Mouse (Mus musculus): Measurements from ENCODE around the gene Nfia. TPM values are rescaled to one million over a fixed set of nuclear protein-coding genes. Genes with fewer than 3 reads are reported as not detected.

Gene Nfia
- polyA plus RNA-seq, 1 experiment: 1.4 TPM

DNA sequence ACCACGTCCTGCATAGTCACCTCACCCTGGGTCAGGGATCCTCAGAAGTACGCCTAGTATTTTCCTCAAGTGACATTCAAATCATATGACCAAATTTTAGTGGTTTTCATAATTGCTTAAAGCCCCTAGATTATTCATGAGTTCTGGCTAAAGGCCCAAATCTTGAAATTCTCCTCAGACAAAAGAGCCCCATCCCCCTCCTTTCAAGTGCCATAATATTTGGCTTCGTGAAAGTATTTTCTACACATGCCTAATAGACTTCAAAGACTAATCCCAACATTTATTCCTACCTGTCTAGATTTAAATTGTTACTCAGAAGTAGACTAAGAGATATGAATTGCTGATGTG lies 154.7 kb downstream of the Nfia start:
- H3K36me3 ChIP-seq (ENCODE audit: control insufficient read depth, insufficient read depth, low read length, poor library complexity, severe bottlenecking): no peaks in the 10 kb centered on the region
- no peaks in the 10 kb centered on the region for H3K27me3 ChIP-seq (ENCODE audit: control insufficient read depth, insufficient read depth, low read length, poor library complexity, severe bottlenecking)
- H3K4me1 ChIP-seq (ENCODE audit: control insufficient read depth, insufficient read depth, low read length): no peaks in the 10 kb centered on the region
- no peak overlapping the region for H3K27ac ChIP-seq (ENCODE audit: insufficient read depth, low read length)
- no peaks in the 10 kb centered on the region for H3K9me3 ChIP-seq (replicated peaks; ENCODE audit: control insufficient read depth, insufficient read depth, low read length, poor library complexity, severe bottlenecking)
- H3K9ac ChIP-seq (ENCODE audit: low read depth, poor library complexity, severe bottlenecking): no peak overlapping the region
- TF ChIP-seq POLR2A (IDR thresholded peaks at IDR 0.05; ENCODE audit: insufficient read depth, low read length) (no peak), EP300 (IDR thresholded peaks at IDR 0.05; ENCODE audit: insufficient read depth, low read depth, low read length) (no peak), CTCF (IDR thresholded peaks at IDR 0.05; ENCODE audit: low read depth, low read length) (no peak)
- H3K4me3 ChIP-seq (ENCODE audit: low read depth, low read length): no peak overlapping the region

DNA sequence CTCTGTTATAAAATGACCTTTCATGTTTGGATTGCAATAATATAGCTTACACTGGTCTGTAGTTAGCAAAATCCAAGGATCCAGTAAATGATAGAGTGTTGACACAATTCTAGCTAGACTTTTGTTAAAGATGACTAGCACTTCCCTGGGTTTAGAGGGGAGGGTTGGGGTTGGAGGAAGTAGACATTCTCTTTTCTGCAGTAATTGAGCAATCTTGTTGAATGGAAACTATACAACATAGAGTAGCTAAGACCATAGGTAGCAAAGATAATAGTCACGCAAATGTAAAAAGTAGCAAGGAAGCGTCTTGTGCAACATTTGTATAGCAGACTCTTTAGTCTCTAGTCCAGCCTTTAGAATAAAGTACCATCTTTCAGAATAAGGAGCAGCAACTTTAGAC lies 163.8 kb downstream of the Nfia start:
- Histone ChIP-seq H3K4me1 (ENCODE audit: control insufficient read depth, insufficient read depth, low read length) (no peaks in the 10 kb centered on the region), H3K27ac (ENCODE audit: insufficient read depth, low read length) (no peak overlapping the region), H3K27me3 (ENCODE audit: control insufficient read depth, insufficient read depth, low read length, poor library complexity, severe bottlenecking) (no peaks in the 10 kb centered on the region), H3K9ac (ENCODE audit: low read depth, poor library complexity, severe bottlenecking) (no peak overlapping the region), H3K9me3 (replicated peaks; ENCODE audit: control insufficient read depth, insufficient read depth, low read length, poor library complexity, severe bottlenecking) (no peaks in the 10 kb centered on the region), H3K4me3 (ENCODE audit: low read depth, low read length) (no peak overlapping the region), H3K36me3 (ENCODE audit: control insufficient read depth, insufficient read depth, low read length, poor library complexity, severe bottlenecking) (no peaks in the 10 kb centered on the region)
- TF ChIP-seq POLR2A (IDR thresholded peaks at IDR 0.05; ENCODE audit: insufficient read depth, low read length) (no peak), CTCF (IDR thresholded peaks at IDR 0.05; ENCODE audit: low read depth, low read length) (no peak)

DNA sequence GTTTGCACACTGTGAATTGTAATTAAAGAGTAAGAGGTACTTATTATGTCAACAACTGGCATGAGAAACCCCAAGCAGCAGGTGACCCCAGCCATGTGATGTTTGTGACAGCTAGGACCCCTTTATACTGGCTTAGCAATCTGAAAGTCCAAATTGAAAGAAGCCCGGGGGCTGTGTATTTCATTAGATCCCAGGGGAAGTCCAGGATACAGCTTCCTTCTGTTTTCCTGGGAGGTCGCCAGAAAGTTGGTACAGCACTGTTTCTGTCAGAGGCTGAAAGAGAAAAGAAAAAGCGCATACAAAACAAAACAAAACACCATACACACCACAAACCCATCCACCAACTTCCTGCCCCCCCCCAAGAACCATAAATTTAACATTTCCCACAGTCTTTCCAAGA lies 164.4 kb downstream of the Nfia start:
- Histone ChIP-seq H3K9ac (ENCODE audit: low read depth, poor library complexity, severe bottlenecking) (no peak overlapping the region), H3K4me1 (ENCODE audit: control insufficient read depth, insufficient read depth, low read length) (no peaks in the 10 kb centered on the region), H3K36me3 (ENCODE audit: control insufficient read depth, insufficient read depth, low read length, poor library complexity, severe bottlenecking) (no peaks in the 10 kb centered on the region), H3K27ac (ENCODE audit: insufficient read depth, low read length) (no peak overlapping the region), H3K4me3 (ENCODE audit: low read depth, low read length) (no peak overlapping the region), H3K27me3 (ENCODE audit: control insufficient read depth, insufficient read depth, low read length, poor library complexity, severe bottlenecking) (no peaks in the 10 kb centered on the region), H3K9me3 (replicated peaks; ENCODE audit: control insufficient read depth, insufficient read depth, low read length, poor library complexity, severe bottlenecking) (no peaks in the 10 kb centered on the region)
- TF ChIP-seq EP300 (IDR thresholded peaks at IDR 0.05; ENCODE audit: insufficient read depth, low read depth, low read length) (no peak), POLR2A (IDR thresholded peaks at IDR 0.05; ENCODE audit: insufficient read depth, low read length) (no peak), CTCF (IDR thresholded peaks at IDR 0.05; ENCODE audit: low read depth, low read length) (no peak)

DNA sequence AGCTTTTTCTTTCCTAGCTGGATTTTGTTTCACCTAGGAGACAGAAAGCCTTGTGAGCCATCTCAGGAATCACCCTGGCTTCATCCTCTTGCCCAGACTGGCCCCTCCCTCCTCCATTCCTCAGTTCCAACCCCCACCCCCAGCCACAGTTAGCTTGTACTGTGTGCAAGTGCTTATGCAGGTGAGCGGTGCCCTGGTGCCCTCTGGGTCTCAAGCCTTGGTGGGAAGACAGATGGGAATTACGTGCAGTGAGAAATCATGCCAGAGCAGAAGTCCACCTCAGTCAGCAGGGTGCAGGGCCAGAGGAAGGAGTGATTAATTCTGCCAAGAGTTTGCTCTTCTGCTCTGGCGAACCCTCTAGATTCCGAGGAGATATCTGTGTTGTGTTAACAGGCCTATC lies 167.0 kb downstream of the Nfia start:
- Histone ChIP-seq H3K9me3 (replicated peaks; ENCODE audit: control insufficient read depth, insufficient read depth, low read length, poor library complexity, severe bottlenecking) (no peaks in the 10 kb centered on the region), H3K36me3 (ENCODE audit: control insufficient read depth, insufficient read depth, low read length, poor library complexity, severe bottlenecking) (no peaks in the 10 kb centered on the region), H3K9ac (ENCODE audit: low read depth, poor library complexity, severe bottlenecking) (no peak overlapping the region), H3K27ac (ENCODE audit: insufficient read depth, low read length) (no peak overlapping the region), H3K27me3 (ENCODE audit: control insufficient read depth, insufficient read depth, low read length, poor library complexity, severe bottlenecking) (no peaks in the 10 kb centered on the region), H3K4me3 (ENCODE audit: low read depth, low read length) (no peak overlapping the region), H3K4me1 (ENCODE audit: control insufficient read depth, insufficient read depth, low read length) (no peaks in the 10 kb centered on the region)
- TF ChIP-seq CTCF (IDR thresholded peaks at IDR 0.05; ENCODE audit: low read depth, low read length) (no peak), EP300 (IDR thresholded peaks at IDR 0.05; ENCODE audit: insufficient read depth, low read depth, low read length) (no peak)

DNA sequence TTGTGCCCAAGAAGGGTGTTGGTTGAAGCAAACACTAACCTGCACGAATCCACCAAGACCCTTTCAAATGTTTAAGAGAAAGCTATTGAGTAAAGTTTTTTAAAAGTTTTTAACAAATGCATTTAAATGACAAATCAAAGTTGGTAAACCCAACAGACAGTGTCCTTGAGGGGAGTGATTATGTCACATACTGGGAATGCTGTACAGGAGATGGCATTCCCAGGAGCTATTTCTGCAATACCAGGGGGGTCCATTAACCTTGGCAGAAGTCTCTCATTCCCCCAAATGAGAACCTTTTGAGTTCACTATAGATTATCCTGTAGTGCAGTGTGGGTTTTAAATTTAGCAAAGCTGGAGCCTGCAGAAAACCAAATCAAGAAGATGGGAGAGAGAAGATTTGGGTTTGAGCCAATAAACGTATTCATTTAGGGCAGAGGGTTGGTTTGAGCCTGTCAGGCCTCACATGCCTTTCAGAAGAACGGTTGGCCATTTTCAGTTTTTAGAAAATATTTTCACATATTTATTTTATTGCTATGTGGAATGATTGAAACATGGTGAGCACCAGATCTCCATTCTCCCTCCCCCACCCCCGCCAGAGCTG lies 167.5 kb downstream of the Nfia start:
- H3K4me3 ChIP-seq (ENCODE audit: low read depth, low read length): no peak overlapping the region
- H3K9me3 ChIP-seq (replicated peaks; ENCODE audit: control insufficient read depth, insufficient read depth, low read length, poor library complexity, severe bottlenecking): no peaks in the 10 kb centered on the region
- H3K27me3 ChIP-seq (ENCODE audit: control insufficient read depth, insufficient read depth, low read length, poor library complexity, severe bottlenecking): no peaks in the 10 kb centered on the region
- no peak overlapping the region for H3K27ac ChIP-seq (ENCODE audit: insufficient read depth, low read length)
- TF ChIP-seq EP300 (IDR thresholded peaks at IDR 0.05; ENCODE audit: insufficient read depth, low read depth, low read length): no peak
- no peak for TF ChIP-seq CTCF (IDR thresholded peaks at IDR 0.05; ENCODE audit: low read depth, low read length)
- no peak for TF ChIP-seq POLR2A (IDR thresholded peaks at IDR 0.05; ENCODE audit: insufficient read depth, low read length)
- no peak overlapping the region for H3K9ac ChIP-seq (ENCODE audit: low read depth, poor library complexity, severe bottlenecking)
- H3K4me1 ChIP-seq (ENCODE audit: control insufficient read depth, insufficient read depth, low read length): no peaks in the 10 kb centered on the region
- no peaks in the 10 kb centered on the region for H3K36me3 ChIP-seq (ENCODE audit: control insufficient read depth, insufficient read depth, low read length, poor library complexity, severe bottlenecking)

DNA sequence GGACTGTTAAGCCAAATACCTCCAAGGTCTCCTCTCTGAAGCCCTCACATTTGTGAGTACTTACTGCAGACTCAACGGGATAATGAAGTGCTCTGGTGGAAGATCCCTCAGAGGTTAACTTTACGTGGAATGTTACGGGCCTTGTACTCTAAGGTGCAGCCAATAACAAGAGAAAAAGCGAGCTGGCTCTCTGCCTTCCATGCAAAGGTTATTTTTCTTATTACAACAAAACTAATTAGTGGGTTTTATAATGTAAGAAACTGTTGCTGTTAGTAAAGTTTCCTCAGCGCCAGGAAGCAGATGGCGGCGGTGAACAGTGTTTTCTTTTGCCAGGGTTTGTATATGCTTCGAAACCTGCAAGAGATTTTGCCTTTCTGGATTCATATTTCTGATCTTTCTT lies 169.1 kb downstream of the Nfia start:
- no peak overlapping the region for H3K27ac ChIP-seq (ENCODE audit: insufficient read depth, low read length)
- TF ChIP-seq CTCF (IDR thresholded peaks at IDR 0.05; ENCODE audit: low read depth, low read length) (no peak), POLR2A (IDR thresholded peaks at IDR 0.05; ENCODE audit: insufficient read depth, low read length) (no peak), EP300 (IDR thresholded peaks at IDR 0.05; ENCODE audit: insufficient read depth, low read depth, low read length) (no peak)
- no peaks in the 10 kb centered on the region for H3K27me3 ChIP-seq (ENCODE audit: control insufficient read depth, insufficient read depth, low read length, poor library complexity, severe bottlenecking)
- no peak overlapping the region for H3K9ac ChIP-seq (ENCODE audit: low read depth, poor library complexity, severe bottlenecking)
- H3K4me3 ChIP-seq (ENCODE audit: low read depth, low read length): no peak overlapping the region
- H3K36me3 ChIP-seq (ENCODE audit: control insufficient read depth, insufficient read depth, low read length, poor library complexity, severe bottlenecking): no peaks in the 10 kb centered on the region
- no peaks in the 10 kb centered on the region for H3K4me1 ChIP-seq (ENCODE audit: control insufficient read depth, insufficient read depth, low read length)
- no peaks in the 10 kb centered on the region for H3K9me3 ChIP-seq (replicated peaks; ENCODE audit: control insufficient read depth, insufficient read depth, low read length, poor library complexity, severe bottlenecking)
